Mouse (Mus musculus) limb, embryonic 13.5 days (tissue): ENCODE measurements around the gene Gm20388. TPM values are rescaled to one million over a fixed set of nuclear protein-coding genes. Genes with fewer than 3 reads are reported as not detected.

ENCODE experiments used
- ATAC-seq: fragments of 200-750 bp; cut with Nextera tagmentation; 2 replicates; pipeline ENCODE4 v1.8.0; 2017; ENCODE audit warnings: low read depth, moderate number of reproducible peaks, moderate TSS enrichment; ENCODE audit not compliant: low FRiP score
- H3K27ac ChIP-seq: fragments of 300-500 bp; sonication (generic); 2 replicates; pipeline ENCODE4 v1.5.1; 2015; ENCODE audit warnings: inconsistent platforms, mild to moderate bottlenecking, moderate library complexity
- H3K27me3 ChIP-seq: fragments of 300-500 bp; sonication (generic); 2 replicates; pipeline ENCODE4 v1.6.1; 2015; ENCODE audit warnings: mild to moderate bottlenecking, inconsistent platforms
- H3K36me3 ChIP-seq: fragments of 300-500 bp; sonication (generic); 2 replicates; pipeline ENCODE4 v1.6.1; 2015; ENCODE audit warnings: inconsistent platforms, mild to moderate bottlenecking, moderate library complexity
- H3K4me1 ChIP-seq: fragments of 300-500 bp; sonication (generic); 2 replicates; pipeline ENCODE4 v1.6.1; 2015; ENCODE audit warnings: inconsistent platforms
- H3K4me2 ChIP-seq: fragments of 300-500 bp; sonication (generic); replicated peaks from 2 replicates; pipeline ENCODE4 v1.6.1; 2015; ENCODE audit warnings: inconsistent platforms, mild to moderate bottlenecking, moderate library complexity
- H3K4me3 ChIP-seq: fragments of 300-500 bp; sonication (generic); 2 replicates; pipeline ENCODE4 v1.5.1; 2015; ENCODE audit warnings: moderate library complexity, mild to moderate bottlenecking, inconsistent platforms
- H3K9ac ChIP-seq: fragments of 300-500 bp; sonication (generic); 2 replicates; pipeline ENCODE4 v1.6.1; 2015; ENCODE audit warnings: mild to moderate bottlenecking, inconsistent platforms
- H3K9me3 ChIP-seq: fragments of 300-500 bp; sonication (generic); 2 replicates; pipeline ENCODE4 v1.6.1; 2016; ENCODE audit warnings: inconsistent platforms
- WGBS: fragments of 180-500 bp; shearing (Covaris S2); methylation state at CpG from one replicate; pipeline ENCODE4 v1.1.7; 2015; 5-methylcytosine and 5-hydroxymethylcytosine counted together
- polyA plus RNA-seq: library from polyadenylated mRNA; unstranded; fragments of >200 nt; fragmentation: Nextera tagmentation; extraction: Ambion mirVana; gene quantifications from 2 replicates; pipeline ENCODE4 v1.2.1, GENCODE M21; 2015

Gm20388 gene
- polyA plus RNA-seq, 1 experiment from 2014 or later = 7.1 TPM

DNA sequence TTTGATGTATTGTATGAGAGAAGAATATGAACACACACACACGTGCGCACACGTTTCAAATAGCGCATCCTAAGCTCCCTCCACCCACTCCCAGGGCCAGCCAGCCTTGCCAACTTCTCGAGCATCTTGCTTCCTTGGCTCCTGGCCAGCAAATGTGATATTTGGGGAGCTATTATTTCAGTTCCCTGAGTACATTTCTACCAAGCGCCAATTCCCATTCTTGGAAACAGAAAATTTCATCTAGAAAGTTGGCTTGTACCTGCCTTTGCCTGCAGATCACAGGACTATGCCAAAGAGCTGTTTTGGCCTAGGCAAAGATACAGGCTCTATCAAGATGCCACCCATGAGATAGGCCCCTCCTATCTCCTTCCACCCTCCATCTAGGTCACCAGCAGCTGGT is 2644.1 kb downstream of the Gm20388 start:
- H3K9ac ChIP-seq = no peak overlapping the region
- no peak overlapping the region for H3K4me3 ChIP-seq
- no peak overlapping the region for H3K27ac ChIP-seq
- H3K4me2 ChIP-seq = no peak overlapping the region
- no peaks in the 10 kb centered on the region for H3K36me3 ChIP-seq
- H3K27me3 ChIP-seq = no peaks in the 10 kb centered on the region
- peaks cover 34% of the 10 kb centered on the region for H3K4me1 ChIP-seq
- WGBS = 82% methylated on average over 6 of the region's 6 CpGs
- no peak for ATAC-seq
- H3K9me3 ChIP-seq = no peaks in the 10 kb centered on the region

- Histone ChIP-seq H3K27me3 (no peaks in the 10 kb centered on the region), H3K4me1 (peaks cover 27% of the 10 kb centered on the region), H3K27ac (peak overlapping the region; percentile 67; the same call in 1 of the 2 replicates), H3K9me3 (no peaks in the 10 kb centered on the region), H3K9ac (no peak overlapping the region), H3K4me3 (no peak overlapping the region), H3K36me3 (no peaks in the 10 kb centered on the region), H3K4me2 (peak overlapping the region; percentile 2; the same call in 1 of the 2 replicates)
- ATAC-seq = no peak
- WGBS = 67% methylated on average over 12 of the region's 12 CpGs
Observed at GRCm38 (mm10) chr8:122556030-122557009, 2645.7 kb downstream of the Gm20388 start.

DNA sequence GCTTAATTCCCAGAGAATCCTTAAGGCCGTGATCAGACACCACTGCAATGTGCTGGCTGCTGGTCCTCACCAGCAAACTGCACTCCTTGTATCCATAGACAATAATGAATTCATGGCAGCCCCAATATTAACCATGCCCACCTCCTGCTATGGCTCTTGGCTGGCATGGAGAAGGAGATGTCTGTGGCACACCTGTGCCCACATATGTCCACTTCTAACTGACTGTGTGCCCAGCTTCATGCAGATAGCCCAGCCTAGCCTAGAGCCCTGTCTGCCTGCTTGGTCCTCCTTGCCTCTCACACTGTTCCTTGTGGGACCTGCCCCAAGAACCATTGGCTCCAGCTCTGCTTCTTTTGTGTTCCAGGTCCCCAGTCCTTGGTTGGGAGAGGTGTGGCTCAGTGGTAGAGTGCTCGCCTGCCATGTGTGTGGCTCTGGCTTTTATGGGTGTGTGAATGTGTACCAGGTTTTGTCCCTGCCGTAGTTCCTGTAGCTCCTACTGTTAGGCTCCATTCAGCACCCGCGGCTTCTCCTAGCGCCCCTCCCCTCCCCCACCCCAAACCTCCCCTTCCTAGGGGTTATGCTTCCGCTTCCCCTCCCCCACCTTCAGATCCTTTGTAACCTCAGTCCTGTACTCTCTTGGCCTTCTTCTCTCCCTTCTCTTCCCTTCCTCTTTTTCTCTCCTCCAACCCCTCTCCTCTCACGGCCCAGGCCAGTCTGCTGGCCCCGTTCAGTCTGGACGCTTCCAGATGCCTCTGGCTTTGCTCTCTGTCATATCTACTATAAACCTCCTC is 2646.8 kb downstream of the Gm20388 start:
- Histone ChIP-seq H3K36me3 (no peaks in the 10 kb centered on the region), H3K9ac (no peak overlapping the region), H3K4me3 (no peak overlapping the region), H3K27me3 (no peaks in the 10 kb centered on the region), H3K9me3 (no peaks in the 10 kb centered on the region), H3K4me2 (no peak overlapping the region), H3K4me1 (peaks cover 22% of the 10 kb centered on the region), H3K27ac (peak overlapping the region; percentile 67; the same call in 1 of the 2 replicates)
- no peak for ATAC-seq
- 37% methylated on average over 10 of the region's 10 CpGs for WGBS

DNA sequence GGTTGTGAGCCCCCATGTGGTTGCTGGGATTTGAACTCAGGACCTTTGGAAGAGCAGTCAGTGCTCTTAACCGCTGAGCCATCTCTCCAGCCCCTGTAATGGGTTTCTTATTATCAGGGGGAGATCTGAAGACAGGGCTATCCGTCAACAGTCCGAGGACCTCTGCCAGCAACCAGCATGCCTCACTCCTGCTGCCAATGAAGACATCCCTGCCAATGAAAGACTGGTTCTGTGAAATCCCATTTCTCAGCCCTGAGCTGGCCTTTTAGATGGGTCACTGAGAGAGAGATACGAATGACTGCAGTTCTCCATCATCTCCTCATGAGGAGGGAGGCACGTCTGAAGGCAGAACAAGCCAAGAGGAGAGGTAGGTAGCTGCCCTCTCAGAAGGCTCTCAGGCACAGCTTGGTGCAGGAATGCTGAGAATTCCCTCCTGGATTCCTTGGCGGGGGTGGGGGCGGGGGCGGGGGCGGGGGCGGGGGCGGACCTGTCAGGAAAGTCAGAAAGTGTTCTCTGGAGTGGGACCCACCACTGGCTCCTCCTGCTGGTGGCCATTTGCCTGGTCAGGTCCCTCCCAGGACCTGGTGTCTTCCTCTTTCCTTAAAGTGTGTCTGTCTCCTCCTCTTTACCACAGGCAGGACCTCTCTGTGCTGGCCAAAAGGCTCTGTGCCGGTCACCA is 2648.2 kb downstream of the Gm20388 start:
- H3K4me1 ChIP-seq = peaks cover 22% of the 10 kb centered on the region
- no peak overlapping the region for H3K4me3 ChIP-seq
- H3K36me3 ChIP-seq = no peaks in the 10 kb centered on the region
- H3K27ac ChIP-seq = no peak overlapping the region; the same call in 1 of the 2 replicates
- H3K9me3 ChIP-seq = no peaks in the 10 kb centered on the region
- WGBS = 15% methylated on average over 12 of the region's 12 CpGs
- no peaks in the 10 kb centered on the region for H3K27me3 ChIP-seq
- H3K4me2 ChIP-seq = no peak overlapping the region
- ATAC-seq = peak; percentile 45; the same call in 1 of the 2 replicates
- H3K9ac ChIP-seq = no peak overlapping the region

DNA sequence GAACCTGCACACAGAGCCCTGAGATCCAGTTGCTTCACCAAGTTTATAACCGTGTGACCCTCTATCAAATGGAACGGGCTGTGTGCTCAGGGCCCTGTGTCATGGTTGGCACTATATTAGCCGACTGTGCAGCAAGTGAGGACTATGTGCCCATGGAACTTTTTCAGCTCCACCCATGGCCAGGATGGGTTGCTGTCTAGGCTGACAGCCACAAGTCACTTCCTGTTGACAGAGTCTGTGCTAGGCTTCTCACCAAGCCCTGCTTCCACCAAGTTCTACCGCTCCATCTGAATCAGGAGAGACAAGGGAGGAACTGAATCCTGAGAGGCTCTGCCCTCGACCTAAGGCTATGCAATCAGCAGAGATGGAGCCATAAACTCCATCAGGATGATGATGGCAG is 2650.6 kb downstream of the Gm20388 start:
- no peak overlapping the region for H3K27ac ChIP-seq
- no peak for ATAC-seq
- H3K9ac ChIP-seq = no peak overlapping the region
- WGBS = 77% methylated on average over 5 of the region's 5 CpGs
- H3K9me3 ChIP-seq = no peaks in the 10 kb centered on the region
- peaks cover 22% of the 10 kb centered on the region for H3K4me1 ChIP-seq
- H3K36me3 ChIP-seq = no peaks in the 10 kb centered on the region
- no peak overlapping the region for H3K4me2 ChIP-seq
- H3K27me3 ChIP-seq = no peaks in the 10 kb centered on the region
- no peak overlapping the region for H3K4me3 ChIP-seq

- Histone ChIP-seq H3K4me2 (no peak overlapping the region), H3K9ac (no peak overlapping the region), H3K36me3 (peaks cover 5% of the 10 kb centered on the region), H3K9me3 (no peaks in the 10 kb centered on the region), H3K4me1 (peaks cover 22% of the 10 kb centered on the region), H3K27ac (0 out of 2 replicates have a peak overlapping the region, but pooled peaks have one; percentile 3), H3K4me3 (no peak overlapping the region), H3K27me3 (no peaks in the 10 kb centered on the region)
- no peak for ATAC-seq
- WGBS = 75% methylated on average over 25 of the region's 25 CpGs
Observed at GRCm38 (mm10) chr8:122564363-122565352, 2654.0 kb downstream of the Gm20388 start.

DNA sequence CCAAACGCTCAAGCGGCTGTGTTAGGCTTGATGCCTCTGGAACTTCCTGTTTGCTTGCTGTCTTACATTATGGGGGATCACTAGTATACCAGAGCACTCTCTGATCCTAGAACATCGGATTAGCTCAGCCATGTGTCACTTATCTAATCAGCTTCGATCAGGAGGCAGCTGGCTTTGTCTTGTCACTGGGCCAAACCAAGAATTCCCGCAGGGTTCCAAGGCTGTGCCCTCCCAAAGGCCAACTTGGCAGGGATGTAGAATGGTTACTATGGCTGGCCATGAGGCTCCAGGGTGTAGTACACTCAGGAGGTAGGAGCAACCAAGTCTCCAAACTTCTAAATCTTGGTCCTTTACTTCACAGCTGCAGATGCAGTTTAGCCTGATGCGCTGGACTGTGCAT is 2656.1 kb downstream of the Gm20388 start:
- peak overlapping the region; percentile 93 for H3K9ac ChIP-seq
- H3K4me3 ChIP-seq = peak overlapping the region; percentile 88
- no peak for ATAC-seq
- peaks cover 26% of the 10 kb centered on the region for H3K36me3 ChIP-seq
- H3K27ac ChIP-seq = peak overlapping the region; percentile 89
- peaks cover 24% of the 10 kb centered on the region for H3K4me1 ChIP-seq
- WGBS = 54% methylated on average over 6 of the region's 6 CpGs
- peak overlapping the region; percentile 80 for H3K4me2 ChIP-seq
- no peaks in the 10 kb centered on the region for H3K27me3 ChIP-seq
- H3K9me3 ChIP-seq = no peaks in the 10 kb centered on the region

DNA sequence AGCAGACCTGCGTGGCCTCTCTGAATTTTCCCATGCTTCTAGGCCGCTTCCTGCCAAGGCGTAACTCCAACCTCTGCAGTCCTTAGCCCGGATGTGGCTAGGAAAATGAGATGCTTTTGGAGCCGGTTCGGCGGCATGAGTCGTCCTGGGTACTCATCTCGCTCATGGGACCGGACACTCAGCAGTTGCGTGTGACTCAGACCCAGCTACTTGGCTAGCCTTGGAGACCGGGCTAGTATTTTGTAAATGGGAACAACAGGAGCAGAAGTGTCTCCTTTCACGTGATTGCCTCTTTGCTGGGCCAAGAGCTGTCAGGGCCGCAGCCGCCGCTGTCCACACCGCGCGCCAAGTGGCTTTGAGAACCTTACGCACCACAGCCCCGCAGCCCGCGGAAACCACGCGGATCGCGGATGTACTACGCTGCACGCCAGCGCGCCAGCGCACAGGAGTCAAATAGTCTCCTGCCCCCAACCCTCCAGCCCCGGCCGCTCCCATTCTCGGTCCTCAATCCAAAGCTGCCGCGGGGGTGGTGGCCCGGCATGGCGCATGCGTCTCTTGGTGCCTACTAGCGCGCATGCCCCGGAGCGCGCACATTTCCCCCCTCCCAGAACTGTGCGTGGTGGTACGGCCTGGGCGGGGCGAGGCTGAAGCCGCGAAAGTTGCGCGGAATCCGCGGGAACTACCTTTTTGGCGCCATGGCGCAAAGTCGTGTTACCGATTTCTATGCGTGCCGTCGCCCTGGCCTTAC is 2656.9 kb downstream of the Gm20388 start, which contains the start of gene Cdt1:
Gene Cdt1 (plus strand): TSS at position 655 of the 748 bp plus-strand sequence.
- peak; percentile 96 for ATAC-seq
- H3K27ac ChIP-seq = peak within 1 kb of the TSS; percentile 89
- peaks cover 24% of the 10 kb centered on the region for H3K4me1 ChIP-seq
- H3K9me3 ChIP-seq = no peaks in the 10 kb centered on the region
- H3K4me3 ChIP-seq = peak within 1 kb of the TSS; percentile 88
- under 1% methylated on average over 61 of the region's 62 CpGs for WGBS
- H3K36me3 ChIP-seq = peaks cover 34% of the 10 kb centered on the region
- H3K4me2 ChIP-seq = peak within 1 kb of the TSS; percentile 80
- peak within 1 kb of the TSS; percentile 93 for H3K9ac ChIP-seq
- no peaks in the 10 kb centered on the region for H3K27me3 ChIP-seq

- peaks cover 39% of the 10 kb centered on the region for H3K36me3 ChIP-seq
- peak overlapping the region; percentile 89 for H3K27ac ChIP-seq
- ATAC-seq = peak; percentile 45; the same call in 1 of the 2 replicates
- H3K4me3 ChIP-seq = peak overlapping the region; percentile 88
- H3K4me2 ChIP-seq = peak overlapping the region; percentile 80
- H3K27me3 ChIP-seq = no peaks in the 10 kb centered on the region
- WGBS = under 1% methylated on average over 34 of the region's 34 CpGs
- H3K9ac ChIP-seq = peak overlapping the region; percentile 93
- H3K9me3 ChIP-seq = no peaks in the 10 kb centered on the region
- peaks cover 24% of the 10 kb centered on the region for H3K4me1 ChIP-seq
Observed at GRCm38 (mm10) chr8:122568109-122568504, 2657.5 kb downstream of the Gm20388 start.

- no peak for ATAC-seq
- no peaks in the 10 kb centered on the region for H3K9me3 ChIP-seq
- peak overlapping the region; percentile 80 for H3K4me2 ChIP-seq
- WGBS = 14% methylated on average over 10 of the region's 10 CpGs
- peak overlapping the region; percentile 88 for H3K4me3 ChIP-seq
- peaks cover 47% of the 10 kb centered on the region for H3K36me3 ChIP-seq
- no peaks in the 10 kb centered on the region for H3K27me3 ChIP-seq
- H3K9ac ChIP-seq = peak overlapping the region; percentile 93
- H3K27ac ChIP-seq = no peak overlapping the region
- H3K4me1 ChIP-seq = peaks cover 24% of the 10 kb centered on the region
Observed at GRCm38 (mm10) chr8:122568881-122569309, 2658.3 kb downstream of the Gm20388 start.
